Mouse (Mus musculus): ENCODE measurements around the gene Tfip11.
"Not testable (repeated sequence)": the region's sequence is repeated elsewhere in the genome, so short reads cannot be mapped to it uniquely, and the experiment has no call there.

The Tfip11 gene

GRCm38 (mm10) chr5:112289819-112290535 lies 36.2 kb upstream of the Tfip11 start:
- DNase-seq (ENCODE audit: low read depth in 2 of 2, low spot score in 2 of 2), result no peak

- no peak for DNase-seq (ENCODE audit: low read depth in 2 of 2, low spot score in 2 of 2)
Measured at GRCm38 (mm10) chr5:112290536-112290880, 35.6 kb upstream of the Tfip11 start.

GRCm38 (mm10) chr5:112291866-112292265 lies 34.3 kb upstream of the Tfip11 start:
- DNase-seq (ENCODE audit: low read depth in 2 of 2, low spot score in 2 of 2), result no peak

DNA sequence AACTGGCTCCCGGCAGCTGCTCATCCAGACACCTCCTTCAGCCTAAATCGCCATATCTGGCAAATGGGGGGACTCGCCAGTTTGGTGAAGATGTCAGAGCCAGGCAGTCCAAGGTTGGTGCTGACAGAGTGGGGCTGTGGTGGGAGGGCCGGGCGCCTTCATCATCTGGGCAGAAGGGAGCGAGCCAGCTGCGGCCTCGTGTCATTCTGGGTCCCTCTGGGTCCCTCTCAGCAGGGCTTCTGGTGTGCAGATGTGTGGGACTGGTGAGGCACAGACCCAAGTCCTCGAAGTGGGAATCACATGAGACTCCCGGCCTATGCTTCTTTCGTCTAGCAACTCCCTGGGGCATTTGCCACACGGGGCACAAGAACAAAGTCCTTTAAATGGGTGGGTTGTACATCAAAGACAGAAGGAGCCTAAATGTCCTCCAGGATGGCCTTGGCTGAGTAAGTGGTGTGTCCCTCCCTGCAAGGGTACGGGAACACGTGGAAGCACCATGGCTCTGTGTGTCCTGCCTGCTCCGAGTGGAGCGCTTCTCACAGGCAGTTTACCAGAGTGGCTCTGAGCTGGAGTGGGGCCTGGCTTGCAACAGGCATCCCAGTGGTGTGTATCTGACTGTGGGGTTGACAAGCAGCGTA lies 33.7 kb upstream of the Tfip11 start:
- DNase-seq (ENCODE audit: low read depth in 2 of 2, low spot score in 2 of 2), result no peak

DNA sequence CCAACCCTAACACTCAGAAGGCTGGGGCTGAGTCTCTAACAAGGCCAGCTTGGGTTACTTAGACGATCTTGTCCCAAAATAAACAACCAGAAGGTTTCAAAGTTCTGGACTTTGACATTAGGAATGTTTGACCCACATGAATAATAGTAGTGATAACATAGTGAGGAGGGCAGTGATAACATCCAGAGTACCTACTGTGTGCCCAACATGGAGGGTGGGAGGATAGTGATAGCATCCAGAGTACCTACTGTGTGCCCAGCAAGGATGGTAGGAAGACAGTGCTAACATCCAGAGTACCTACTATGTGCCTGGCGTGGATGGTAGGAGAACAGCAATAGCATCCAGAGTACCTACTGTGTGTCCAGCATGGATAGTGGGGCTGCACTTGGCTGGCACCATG lies 32.4 kb upstream of the Tfip11 start:
- DNase-seq (ENCODE audit: low read depth in 2 of 2, low spot score in 2 of 2), result no peak

DNA sequence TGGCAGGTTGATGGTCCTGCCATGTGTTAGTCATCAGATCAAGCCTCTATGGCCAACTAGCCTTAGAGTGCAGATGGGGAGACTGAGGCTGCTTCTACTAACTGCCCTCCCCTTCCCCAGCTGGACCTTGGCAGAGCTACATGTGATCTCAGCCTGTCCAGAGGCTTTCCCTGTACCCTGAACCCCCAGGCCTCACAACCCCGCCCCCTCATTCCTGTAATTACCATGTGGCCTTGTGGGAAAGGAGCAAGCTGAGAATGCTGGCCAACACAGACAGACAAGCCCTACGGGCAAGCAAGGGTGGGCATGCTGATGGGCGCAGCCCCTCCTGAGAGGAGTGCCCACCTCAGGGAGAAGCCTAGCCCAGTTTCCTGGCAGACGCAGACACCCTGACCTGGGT lies 31.5 kb upstream of the Tfip11 start:
- no peak for DNase-seq (ENCODE audit: low read depth in 2 of 2, low spot score in 2 of 2)

GRCm38 (mm10) chr5:112295162-112295561 lies 31.0 kb upstream of the Tfip11 start:
- no peak for DNase-seq (ENCODE audit: low read depth in 2 of 2, low spot score in 2 of 2)

GRCm38 (mm10) chr5:112295564-112295963 lies 30.6 kb upstream of the Tfip11 start:
- no peak for DNase-seq (ENCODE audit: low read depth in 2 of 2, low spot score in 2 of 2)

DNA sequence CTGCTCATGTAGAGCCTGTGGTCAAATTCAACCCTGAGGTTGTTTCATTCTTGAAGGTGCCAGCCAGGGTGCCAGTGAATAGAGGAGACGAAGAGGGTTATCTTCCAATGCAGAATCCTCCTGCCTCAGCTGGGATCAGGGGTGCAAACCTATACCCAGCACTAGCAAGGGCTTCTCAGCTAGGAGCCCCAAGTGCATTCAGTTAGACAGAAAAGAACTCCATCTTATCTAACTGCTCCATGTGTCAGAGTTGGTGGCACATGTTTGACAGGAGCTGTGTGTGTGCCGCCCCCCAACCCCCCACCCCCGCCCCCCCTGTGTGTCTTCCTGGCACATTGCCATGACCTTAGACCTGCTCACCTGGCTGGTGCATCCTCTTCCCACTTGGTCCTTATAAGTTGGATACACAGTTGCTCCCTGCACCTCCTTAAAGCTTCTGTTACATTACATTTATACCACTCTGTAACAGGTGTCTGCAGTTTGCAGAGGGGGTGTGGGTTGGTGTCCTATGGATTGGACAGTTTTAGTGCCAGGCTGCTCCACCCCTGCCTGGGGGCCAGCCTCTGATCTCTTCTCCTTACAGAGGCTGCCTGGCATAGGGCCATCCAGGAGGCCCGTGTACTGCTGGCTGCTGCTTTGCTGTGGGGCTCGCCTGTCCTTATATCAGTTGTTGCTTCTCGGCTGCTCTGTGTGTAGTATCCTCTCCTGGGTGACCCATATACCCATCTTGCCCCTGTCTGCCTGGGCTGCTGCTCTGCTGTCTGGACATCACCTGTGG lies 29.6 kb upstream of the Tfip11 start:
- DNase-seq (ENCODE audit: low read depth in 2 of 2, low spot score in 2 of 2), result no peak

- peak; percentile 69 to 75 for DNase-seq (ENCODE audit: low read depth in 2 of 2, low spot score in 2 of 2)
Measured at GRCm38 (mm10) chr5:112297257-112297656, 28.9 kb upstream of the Tfip11 start.

DNA sequence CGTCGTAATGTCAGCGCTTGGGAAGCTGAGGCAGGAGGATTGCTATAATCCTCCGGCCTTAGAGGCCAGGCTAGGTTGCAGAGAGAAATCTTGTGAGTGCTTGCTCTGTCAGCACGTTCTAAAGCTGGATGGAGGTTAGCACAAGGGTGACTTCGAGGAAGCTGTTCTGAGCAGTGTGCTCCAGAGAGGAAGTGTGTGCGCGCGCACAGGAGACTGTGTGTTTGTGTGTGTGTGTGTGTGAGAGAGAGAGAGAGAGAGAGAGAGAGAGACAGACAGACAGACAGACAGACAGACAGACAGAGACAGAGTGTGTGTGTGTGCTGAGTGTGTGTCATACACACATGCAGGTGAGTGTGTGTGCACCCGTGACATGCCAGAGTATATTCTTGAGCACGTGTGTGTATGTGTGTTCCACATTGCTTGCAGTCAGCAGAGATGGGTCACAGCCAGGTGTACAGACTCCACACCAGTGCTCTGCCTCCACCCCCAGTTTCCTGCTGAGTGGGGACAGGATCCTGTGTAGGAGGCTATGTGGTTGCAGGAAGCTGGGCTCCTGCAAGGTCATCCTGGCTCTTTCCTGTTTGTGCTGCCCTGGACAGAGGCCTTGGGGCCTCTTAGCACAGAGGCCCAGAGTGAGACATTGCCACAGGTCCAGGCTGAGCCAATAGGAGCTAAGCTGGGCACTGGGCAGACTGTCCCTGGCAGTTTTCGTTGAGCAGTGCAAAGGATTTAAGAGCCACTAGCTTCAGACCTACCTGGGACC lies 27.8 kb upstream of the Tfip11 start:
- DNase-seq (ENCODE audit: low read depth in 2 of 2, low spot score in 2 of 2), result no peak

- no peak for DNase-seq (ENCODE audit: low read depth in 2 of 2, low spot score in 2 of 2)
Measured at GRCm38 (mm10) chr5:112299399-112299798, 26.8 kb upstream of the Tfip11 start.

GRCm38 (mm10) chr5:112300112-112300511 lies 26.0 kb upstream of the Tfip11 start:
- no peak for DNase-seq (ENCODE audit: low read depth in 2 of 2, low spot score in 2 of 2)

- no peak for DNase-seq (ENCODE audit: low read depth in 2 of 2, low spot score in 2 of 2)
Measured at GRCm38 (mm10) chr5:112300721-112301308, 25.3 kb upstream of the Tfip11 start.

GRCm38 (mm10) chr5:112301694-112302093 lies 24.5 kb upstream of the Tfip11 start:
- DNase-seq (ENCODE audit: low read depth in 2 of 2, low spot score in 2 of 2), result peak in 1 of 2 experiments; percentile 58

GRCm38 (mm10) chr5:112302310-112302709 lies 23.8 kb upstream of the Tfip11 start:
- no peak for DNase-seq (ENCODE audit: low read depth in 2 of 2, low spot score in 2 of 2)

DNA sequence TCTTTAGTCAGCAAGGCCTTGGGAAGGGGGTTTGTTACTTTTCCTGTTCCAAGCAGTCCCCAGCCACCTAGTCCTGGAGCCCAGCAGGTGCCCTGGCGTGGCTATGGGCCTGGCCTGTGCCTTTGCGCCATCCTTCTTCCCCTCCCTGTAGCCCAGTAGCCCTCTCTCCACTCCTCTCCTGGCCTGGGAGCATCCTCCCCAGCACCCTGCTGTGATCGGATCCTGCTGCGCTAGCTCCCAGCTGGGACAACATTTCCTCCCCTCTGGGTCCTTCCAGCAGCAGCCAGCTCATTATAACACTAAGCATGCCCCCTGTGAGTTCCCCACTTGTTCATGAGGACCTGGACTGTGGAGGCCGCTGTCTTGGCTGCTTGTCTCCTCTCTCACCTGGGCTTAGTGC lies 20.3 kb upstream of the Tfip11 start:
- no peak for DNase-seq (ENCODE audit: low read depth in 2 of 2, low spot score in 2 of 2)

GRCm38 (mm10) chr5:112313222-112313885 lies 12.8 kb upstream of the Tfip11 start:
- no peak for DNase-seq (ENCODE audit: low read depth in 2 of 2, low spot score in 2 of 2)

GRCm38 (mm10) chr5:112316468-112316867 lies 9.7 kb upstream of the Tfip11 start:
- no peak for DNase-seq (ENCODE audit: low read depth in 2 of 2, low spot score in 2 of 2)

- DNase-seq (ENCODE audit: low read depth in 2 of 2, low spot score in 2 of 2), result no peak
Measured at GRCm38 (mm10) chr5:112317328-112317727, 8.8 kb upstream of the Tfip11 start.

DNA sequence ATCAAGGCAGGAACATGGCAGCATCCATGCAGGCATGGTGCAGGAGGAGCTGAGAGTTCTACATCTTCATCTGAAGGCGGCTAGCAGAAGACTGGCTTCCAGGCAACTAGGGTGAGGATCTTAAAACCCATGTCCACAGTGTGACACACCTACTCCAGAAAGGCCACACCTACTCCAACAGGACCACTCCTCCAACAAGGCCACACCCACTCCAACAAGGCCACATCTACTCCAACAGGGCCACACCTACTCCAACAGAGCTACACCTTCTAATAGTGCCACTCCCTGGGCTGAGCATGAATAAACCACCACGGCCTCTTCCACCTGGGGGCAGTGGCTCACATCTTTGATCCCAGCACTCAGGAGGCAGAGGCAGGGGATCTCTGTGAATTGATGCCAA lies 6.8 kb upstream of the Tfip11 start:
- DNase-seq (ENCODE audit: low read depth in 2 of 2, low spot score in 2 of 2), result not testable (repeated sequence)
